Mouse (Mus musculus): ENCODE measurements around the gene Olfr46.
"Not testable (repeated sequence)": the region's sequence is repeated elsewhere in the genome, so short reads cannot be mapped to it uniquely, and the experiment has no call there.

Gene Olfr46

GRCm38 (mm10) chr7:140600969-140601368, at the start of gene Olfr46:
Gene Olfr46, plus strand, starts transcription at chr7:140601269.
- not testable (repeated sequence) for DNase-seq (ENCODE audit: extremely low spot score)

GRCm38 (mm10) chr7:140567586-140567985, 33.5 kb upstream of the Olfr46 start, which contains the start of gene Olfr538:
Gene Olfr538, plus strand, starts transcription at chr7:140567886.
- DNase-seq (ENCODE audit: extremely low spot score), result no peak

- not testable (repeated sequence) for DNase-seq (ENCODE audit: extremely low spot score)
These were observed 27.6 kb downstream of the Olfr46 start, which contains the start of gene Olfr61 for GRCm38 (mm10) chr7:140628670-140629069. Gene Olfr61, plus strand, starts transcription at chr7:140628970.

- no peak for DNase-seq (ENCODE audit: extremely low spot score)
These were observed 29.5 kb downstream of the Olfr46 start for GRCm38 (mm10) chr7:140630559-140630958.

DNA sequence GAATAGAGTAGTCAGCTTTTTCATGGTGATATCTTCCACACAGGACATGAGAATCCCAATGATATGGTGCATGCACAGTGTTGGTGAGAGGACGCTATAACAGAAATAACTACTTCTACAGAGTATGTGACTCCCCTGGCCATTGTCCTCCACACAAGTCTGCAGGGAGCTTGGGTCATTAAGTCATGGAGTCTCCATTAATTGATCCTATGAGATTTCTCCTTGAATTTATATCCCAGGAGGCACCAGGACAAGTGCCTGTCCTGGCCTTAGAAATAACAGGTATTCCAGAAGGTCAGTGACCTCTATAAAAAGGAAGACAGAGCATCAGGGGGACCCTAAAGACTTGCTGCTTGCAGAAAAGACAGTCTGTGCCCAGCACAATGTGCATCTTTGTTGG, 45.1 kb downstream of the Olfr46 start, which contains the start of gene Olfr53:
Gene Olfr53 (plus strand): TSS at position 301 of the 400 bp plus-strand sequence.
- DNase-seq (ENCODE audit: extremely low spot score), result no peak

- no peak for DNase-seq (ENCODE audit: extremely low spot score)
These were observed 58.6 kb downstream of the Olfr46 start, which contains the start of gene Olfr539 for GRCm38 (mm10) chr7:140659630-140660029. Gene Olfr539, plus strand, starts transcription at chr7:140659930.

Measured in embryo, embryonic 9.5 days (tissue).